Mouse (Mus musculus): ENCODE data around the gene Ddx28.

DNA sequence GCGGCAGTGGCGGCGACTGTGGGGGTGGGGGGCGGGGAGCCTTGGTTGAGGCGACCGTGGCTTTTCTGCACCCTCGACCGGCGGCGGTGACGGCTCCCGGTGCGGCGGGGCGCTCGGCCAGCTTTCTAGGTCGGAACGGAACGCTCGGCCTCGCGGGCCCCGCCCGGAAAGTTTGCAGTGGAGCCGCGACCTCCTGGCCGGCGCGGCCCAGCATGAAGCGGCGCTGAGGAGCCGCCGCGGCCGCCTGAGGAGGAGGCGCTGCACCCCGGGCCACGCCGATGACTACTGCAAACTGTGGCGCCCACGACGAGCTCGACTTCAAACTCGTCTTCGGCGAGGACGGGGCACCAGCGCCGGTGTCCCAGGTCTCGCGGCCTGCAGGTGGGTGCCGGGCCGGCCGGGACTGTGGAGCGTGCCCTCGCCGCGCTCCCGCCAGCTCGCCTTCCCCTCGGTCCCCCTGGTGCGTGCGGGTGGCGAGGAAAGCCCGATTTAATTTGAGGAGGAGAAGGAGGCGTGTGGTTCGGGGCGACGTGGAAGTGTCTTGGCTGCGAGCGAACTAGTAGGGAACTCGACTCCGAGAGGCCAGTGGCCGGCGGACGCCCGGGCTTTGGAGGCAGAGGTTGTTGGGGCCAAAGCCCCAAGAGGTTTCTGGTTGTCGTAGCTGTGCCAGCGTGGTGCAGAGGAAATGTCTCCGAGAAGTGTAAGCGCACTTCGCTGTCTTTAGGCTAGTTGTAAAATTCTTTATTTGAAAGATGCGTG, 48.1 kb upstream of the Ddx28 start:
- TF ChIP-seq CTCF (IDR thresholded peaks at IDR 0.05; ENCODE audit: extremely low read depth, insufficient read depth, insufficient read length, insufficient replicate concordance) = no peak
- TF ChIP-seq POLR2A (IDR thresholded peaks at IDR 0.05; ENCODE audit: low read depth, low read length) = peak; percentile 49

Measured in spleen, adult 2 months (tissue).